Comparison of ENCODE assay signal across 22 mouse cellular contexts in the genomic region with DNA sequence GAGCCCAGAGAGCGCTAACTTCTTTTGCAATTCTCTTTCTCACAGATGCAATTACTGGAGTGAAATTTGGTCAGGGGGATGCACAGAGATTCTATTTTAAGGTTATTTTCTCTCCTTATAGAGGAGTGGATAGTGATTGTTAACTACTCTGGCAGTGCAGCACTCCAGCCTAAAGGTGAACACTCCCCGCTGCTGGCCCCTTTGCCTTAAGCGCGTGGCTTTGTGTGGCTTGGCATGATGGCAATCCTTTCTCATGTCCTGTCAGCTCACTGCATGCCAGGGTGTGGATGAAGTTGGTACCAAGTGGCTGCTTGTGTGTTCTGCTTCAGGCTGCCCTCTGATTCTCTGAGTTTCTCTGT.
DNase-seq lines count a peak whose midpoint lies in the region; ATAC-seq lines count a peak whose summit lies in the region.
"Had no signal": no experiment of that assay in that cellular context is flagged by ENCODE, and none has a peak within 500 bp of the region (broad histone marks: within the 10 kb centered on the region; RNA-seq: fewer than 3 reads in every experiment).

No protein-coding gene starts in this region.

- 72% methylated on average over 4 of the region's 4 CpGs for WGBS in hindbrain, embryonic 11.5 days
- WGBS in hindbrain, embryonic 10.5 days: 60% methylated on average over 4 of the region's 4 CpGs
- 34% methylated on average over 4 of the region's 4 CpGs for WGBS in forebrain, embryonic 16.5 days
- WGBS in limb, embryonic 10.5 days: 39% methylated on average over 4 of the region's 4 CpGs
- WGBS in neural tube, embryonic 12.5 days: 31% methylated on average over 4 of the region's 4 CpGs

- no peak overlapping the region for H3K4me2 ChIP-seq in hindbrain, embryonic 11.5 days (replicated peaks; ENCODE audit: low read depth, low read length)
- no peak overlapping the region for H3K4me2 ChIP-seq in forebrain, embryonic 16.5 days (ENCODE audit: low read length)
- no peak overlapping the region for H3K4me2 ChIP-seq in neural tube, embryonic 12.5 days (replicated peaks)
- H3K4me2 ChIP-seq: embryonic facial prominence, embryonic 12.5 days; heart, embryonic 13.5 days; liver, embryonic 13.5 days had no signal

- H3K4me3 ChIP-seq in hindbrain, embryonic 11.5 days (ENCODE audit: low read depth, low read length): no peak overlapping the region
- H3K4me3 ChIP-seq in hindbrain, embryonic 10.5 days: no peak overlapping the region
- H3K4me3 ChIP-seq in forebrain, embryonic 16.5 days (replicated peaks; ENCODE audit: low read length): no peak overlapping the region
- H3K4me3 ChIP-seq in limb, embryonic 10.5 days: no peak overlapping the region
- no peak overlapping the region for H3K4me3 ChIP-seq in neural tube, embryonic 12.5 days
- H3K4me3 ChIP-seq: embryonic facial prominence, embryonic 12.5 days; heart, embryonic 13.5 days; liver, embryonic 13.5 days; myocyte had no signal

- no peaks in the 10 kb centered on the region for H3K9me3 ChIP-seq in hindbrain, embryonic 11.5 days (ENCODE audit: control insufficient read depth, low read length)
- no peaks in the 10 kb centered on the region for H3K9me3 ChIP-seq in hindbrain, embryonic 10.5 days
- no peaks in the 10 kb centered on the region for H3K9me3 ChIP-seq in forebrain, embryonic 16.5 days (ENCODE audit: control insufficient read depth, low read length)
- H3K9me3 ChIP-seq in limb, embryonic 10.5 days (replicated peaks): no peaks in the 10 kb centered on the region
- H3K9me3 ChIP-seq in neural tube, embryonic 12.5 days: no peaks in the 10 kb centered on the region
- H3K9me3 ChIP-seq: embryonic facial prominence, embryonic 12.5 days; heart, embryonic 13.5 days; liver, embryonic 13.5 days had no signal

- peak; percentile 38; the same call in 1 of the 2 replicates for ATAC-seq in hindbrain, embryonic 11.5 days (ENCODE audit: low FRiP score)
- ATAC-seq in forebrain, embryonic 16.5 days: peak; percentile 26
- ATAC-seq in neural tube, embryonic 12.5 days (ENCODE audit: low FRiP score, low read depth): peak; percentile 26; the same call in 1 of the 2 replicates
- ATAC-seq: lung, postnatal 0 days had no signal

- H3K27ac ChIP-seq in hindbrain, embryonic 11.5 days (ENCODE audit: low read depth, low read length): no peak overlapping the region
- H3K27ac ChIP-seq in hindbrain, embryonic 10.5 days: no peak overlapping the region
- peak overlapping the region; percentile 21; the same call in 1 of the 2 replicates for H3K27ac ChIP-seq in forebrain, embryonic 16.5 days (ENCODE audit: low read length)
- peak overlapping the region; percentile 30; the same call in 1 of the 2 replicates for H3K27ac ChIP-seq in limb, embryonic 10.5 days
- H3K27ac ChIP-seq in neural tube, embryonic 12.5 days: no peak overlapping the region
- H3K27ac ChIP-seq: embryonic facial prominence, embryonic 12.5 days; heart, embryonic 13.5 days; liver, embryonic 13.5 days had no signal

- H3K27me3 ChIP-seq in hindbrain, embryonic 11.5 days (ENCODE audit: control insufficient read depth, insufficient read depth, low read length): no peaks in the 10 kb centered on the region
- H3K27me3 ChIP-seq in hindbrain, embryonic 10.5 days (ENCODE audit: insufficient read depth, poor library complexity, severe bottlenecking): 0 out of 2 replicates have a peak, but pooled peaks cover 6% of the 10 kb centered on the region
- no peaks in the 10 kb centered on the region for H3K27me3 ChIP-seq in forebrain, embryonic 16.5 days (replicated peaks; ENCODE audit: control insufficient read depth, insufficient read depth, low read length)
- peaks cover 23% of the 10 kb centered on the region; the same call in 1 of the 2 replicates for H3K27me3 ChIP-seq in limb, embryonic 10.5 days (ENCODE audit: low read depth, poor library complexity, severe bottlenecking)
- no peaks in the 10 kb centered on the region; the same call in 1 of the 2 replicates for H3K27me3 ChIP-seq in neural tube, embryonic 12.5 days (replicated peaks)
- H3K27me3 ChIP-seq: embryonic facial prominence, embryonic 12.5 days had no signal

- H3K9ac ChIP-seq in hindbrain, embryonic 11.5 days (ENCODE audit: low read depth, low read length): no peak overlapping the region
- no peak overlapping the region for H3K9ac ChIP-seq in forebrain, embryonic 16.5 days (replicated peaks; ENCODE audit: low read depth, low read length)
- H3K9ac ChIP-seq in neural tube, embryonic 12.5 days: no peak overlapping the region
- H3K9ac ChIP-seq: embryonic facial prominence, embryonic 12.5 days; heart, embryonic 13.5 days; liver, embryonic 13.5 days had no signal

- no peaks in the 10 kb centered on the region for H3K4me1 ChIP-seq in hindbrain, embryonic 11.5 days (replicated peaks; ENCODE audit: control insufficient read depth, insufficient read depth, low read length)
- H3K4me1 ChIP-seq in hindbrain, embryonic 10.5 days (replicated peaks): 0 out of 2 replicates have a peak, but pooled peaks cover 12% of the 10 kb centered on the region
- H3K4me1 ChIP-seq in forebrain, embryonic 16.5 days (replicated peaks; ENCODE audit: control insufficient read depth, insufficient read depth, low read length): peaks cover 14% of the 10 kb centered on the region
- H3K4me1 ChIP-seq in limb, embryonic 10.5 days: peaks cover 25% of the 10 kb centered on the region
- peaks cover 17% of the 10 kb centered on the region for H3K4me1 ChIP-seq in neural tube, embryonic 12.5 days
- H3K4me1 ChIP-seq: embryonic facial prominence, embryonic 12.5 days; heart, embryonic 13.5 days; liver, embryonic 13.5 days had no signal

- no peaks in the 10 kb centered on the region for H3K36me3 ChIP-seq in hindbrain, embryonic 11.5 days (ENCODE audit: control insufficient read depth, insufficient read depth, low read length)
- H3K36me3 ChIP-seq in hindbrain, embryonic 10.5 days: no peaks in the 10 kb centered on the region
- no peaks in the 10 kb centered on the region for H3K36me3 ChIP-seq in forebrain, embryonic 16.5 days (ENCODE audit: control insufficient read depth, insufficient read depth)
- H3K36me3 ChIP-seq in limb, embryonic 10.5 days: no peaks in the 10 kb centered on the region
- H3K36me3 ChIP-seq in neural tube, embryonic 12.5 days: no peaks in the 10 kb centered on the region
- H3K36me3 ChIP-seq: embryonic facial prominence, embryonic 12.5 days; heart, embryonic 13.5 days; liver, embryonic 13.5 days had no signal

- no peak for DNase-seq in hindbrain, embryonic 11.5 days (ENCODE audit: low spot score)
- no peak for DNase-seq in hindbrain, embryonic 10.5 days (ENCODE audit: low spot score)
- peak; percentile 36 for DNase-seq in limb, embryonic 10.5 days (ENCODE audit: low spot score)
- no peak for DNase-seq in layer of hippocampus, postnatal 25 days (ENCODE audit: extremely low spot score in 1 of 2, low spot score in 1 of 2)
- DNase-seq in c-Kit-positive CD71-positive TER-119-positive erythroid progenitor cells, embryonic 14.5 days (ENCODE audit: low spot score): no peak
- DNase-seq in kidney, adult 11 months: no peak
- DNase-seq: adrenal gland, adult 8-10 months; B cell, adult 2 months; cerebellum, adult 11-12 months; cerebellum, postnatal 25 days; heart, postnatal 36 days; kidney, adult 8-10 months; kidney, postnatal 36 days; layer of hippocampus, adult 9-11 months; liver, embryonic 13.5 days; right cerebral cortex, postnatal 25 days had no signal

Comparison
In these comparisons a context has a peak if more than half of its experiments do, and no peak if none do; other contexts are left out.
1. H3K27ac ChIP-seq: peak in forebrain, embryonic 16.5 days (single experiment) and limb, embryonic 10.5 days (single experiment); none in hindbrain, embryonic 11.5 days (single experiment), hindbrain, embryonic 10.5 days (single experiment) and neural tube, embryonic 12.5 days (single experiment).
2. Peak in every context shown above with its lines, with median percentiles within 50 percentile points of each other: ATAC-seq.